Mouse (Mus musculus): ENCODE data around the gene Ppp1cc.
"Not testable (repeated sequence)": the region's sequence is repeated elsewhere in the genome, so short reads cannot be mapped to it uniquely, and the experiment has no call there.

Ppp1cc gene

GRCm38 (mm10) chr5:122165233-122165915 is 7.3 kb downstream of the Ppp1cc start:
- DNase-seq (ENCODE audit: low spot score in 2 of 2) = no peak

- no peak for DNase-seq (ENCODE audit: low spot score in 2 of 2)
Observed at GRCm38 (mm10) chr5:122166636-122167161, 8.6 kb downstream of the Ppp1cc start.

- DNase-seq (ENCODE audit: low spot score in 2 of 2) = no peak
Observed at GRCm38 (mm10) chr5:122168344-122169069, 10.4 kb downstream of the Ppp1cc start.

- no peak for DNase-seq (ENCODE audit: low spot score in 2 of 2)
Observed at GRCm38 (mm10) chr5:122171058-122171457, 13.0 kb downstream of the Ppp1cc start.

GRCm38 (mm10) chr5:122175402-122175801 is 17.3 kb downstream of the Ppp1cc start:
- no peak for DNase-seq (ENCODE audit: low spot score in 2 of 2)

- DNase-seq (ENCODE audit: low spot score in 2 of 2) = no peak
Observed at GRCm38 (mm10) chr5:122175961-122176360, 17.9 kb downstream of the Ppp1cc start.

- peak in 1 of 2 experiments; percentile 40 for DNase-seq (ENCODE audit: low spot score in 2 of 2)
Observed at GRCm38 (mm10) chr5:122176398-122176797, 18.3 kb downstream of the Ppp1cc start.

- no peak for DNase-seq (ENCODE audit: low spot score in 2 of 2)
Observed at GRCm38 (mm10) chr5:122179665-122180064, 21.6 kb downstream of the Ppp1cc start.

- no peak for DNase-seq (ENCODE audit: low spot score in 2 of 2)
Observed at GRCm38 (mm10) chr5:122184283-122184806, 26.3 kb downstream of the Ppp1cc start.

GRCm38 (mm10) chr5:122184858-122185257 is 26.8 kb downstream of the Ppp1cc start:
- not testable (repeated sequence) for DNase-seq (ENCODE audit: low spot score in 2 of 2)

GRCm38 (mm10) chr5:122189115-122189514 is 31.0 kb downstream of the Ppp1cc start:
- no peak for DNase-seq (ENCODE audit: low spot score in 2 of 2)

- DNase-seq (ENCODE audit: low spot score in 2 of 2) = no peak
Observed at GRCm38 (mm10) chr5:122190465-122190864, 32.4 kb downstream of the Ppp1cc start.

- peak; percentile 28 to 35 for DNase-seq (ENCODE audit: low spot score in 2 of 2)
Observed at GRCm38 (mm10) chr5:122191269-122192063, 33.4 kb downstream of the Ppp1cc start.

GRCm38 (mm10) chr5:122192347-122192746 is 34.3 kb downstream of the Ppp1cc start:
- no peak for DNase-seq (ENCODE audit: low spot score in 2 of 2)

GRCm38 (mm10) chr5:122200872-122201271 is 42.8 kb downstream of the Ppp1cc start:
- DNase-seq (ENCODE audit: low spot score in 2 of 2) = no peak

GRCm38 (mm10) chr5:122201904-122202303 is 43.8 kb downstream of the Ppp1cc start:
- DNase-seq (ENCODE audit: low spot score in 2 of 2) = no peak

- no peak for DNase-seq (ENCODE audit: low spot score in 2 of 2)
Observed at GRCm38 (mm10) chr5:122204180-122204579, 46.1 kb downstream of the Ppp1cc start.

GRCm38 (mm10) chr5:122206475-122206874 is 48.4 kb downstream of the Ppp1cc start, which contains the start of gene Hvcn1:
TSS of gene Hvcn1 (plus strand) at chr5:122206804.
- DNase-seq (ENCODE audit: low spot score in 2 of 2) = no peak

GRCm38 (mm10) chr5:122208909-122209308 is 50.8 kb downstream of the Ppp1cc start:
- no peak for DNase-seq (ENCODE audit: low spot score in 2 of 2)

GRCm38 (mm10) chr5:122209591-122210368 is 51.7 kb downstream of the Ppp1cc start:
- DNase-seq (ENCODE audit: low spot score in 2 of 2) = peak; percentile 25 to 54

GRCm38 (mm10) chr5:122210890-122211289 is 52.8 kb downstream of the Ppp1cc start:
- DNase-seq (ENCODE audit: low spot score in 2 of 2) = no peak
